Mouse (Mus musculus) liver, adult 2 months (tissue): ENCODE measurements around the gene Ost4.

ENCODE experiments used
- CTCF ChIP-seq: fragments of 200-500 bp; IDR thresholded peaks from 2 replicates; pipeline ENCODE4 v1.5.1; 2011; ENCODE audit warnings: low read depth, low read length, control low read depth
- POLR2A ChIP-seq: fragments of 200-500 bp; IDR thresholded peaks from 2 replicates; pipeline ENCODE4 v1.6.1; 2011; ENCODE audit warnings: low read length, control low read depth; ENCODE audit not compliant: insufficient read depth; ENCODE audit errors: extremely low read depth

GRCm38 (mm10) chr5:30878616-30879015, 29.0 kb downstream of the Ost4 start:
- TF ChIP-seq POLR2A (no peak), CTCF (no peak)
